Mouse (Mus musculus) midbrain, embryonic 15.5 days (tissue): ENCODE measurements at regions not wholly inside any gene's neighbourhood (a gene's known extent, or its start where the extent isn't known, plus 50 kb on each side); places are given as distances from the start of the nearest gene placed in this dataset.
A peak's percentile ranks its signal among the peaks of the same experiment; 100 is the strongest.
"Not testable (repeated sequence)": the region's sequence is repeated elsewhere in the genome, so short reads cannot be mapped to it uniquely, and the experiment has no call there.

Experiments
- ATAC-seq: fragments of 200-750 bp; cut with Nextera tagmentation; replicated peaks from 2 replicates; pipeline ENCODE4 v1.8.0; 2017; ENCODE audit warnings: moderate TSS enrichment
- H3K27ac ChIP-seq: fragments of 300-500 bp; sonication (generic); 2 replicates; pipeline ENCODE4 v1.5.1; 2015; ENCODE audit warnings: mild to moderate bottlenecking, inconsistent platforms
- H3K27me3 ChIP-seq: fragments of 300-500 bp; sonication (generic); replicated peaks from 2 replicates; pipeline ENCODE4 v1.6.1; 2015; ENCODE audit warnings: inconsistent platforms
- H3K36me3 ChIP-seq: fragments of 300-500 bp; sonication (generic); replicated peaks from 2 replicates; pipeline ENCODE4 v1.6.1; 2015; ENCODE audit warnings: inconsistent platforms
- H3K4me1 ChIP-seq: fragments of 300-500 bp; sonication (generic); 2 replicates; pipeline ENCODE4 v1.6.1; 2015; ENCODE audit warnings: inconsistent platforms
- H3K4me2 ChIP-seq: fragments of 300-500 bp; sonication (generic); 2 replicates; pipeline ENCODE4 v1.6.1; 2015; ENCODE audit warnings: inconsistent platforms, mild to moderate bottlenecking, moderate library complexity
- H3K4me3 ChIP-seq: fragments of 300-500 bp; sonication (generic); 2 replicates; pipeline ENCODE4 v1.5.1; 2015; ENCODE audit warnings: mild to moderate bottlenecking, inconsistent platforms
- H3K9ac ChIP-seq: fragments of 300-500 bp; sonication (generic); 2 replicates; pipeline ENCODE4 v1.6.1; 2015; ENCODE audit warnings: mild to moderate bottlenecking, inconsistent platforms
- H3K9me3 ChIP-seq: fragments of 300-500 bp; sonication (generic); 2 replicates; pipeline ENCODE4 v1.6.1; 2016; ENCODE audit warnings: inconsistent platforms
- WGBS: fragments of 180-500 bp; shearing (Covaris S2); methylation state at CpG from one replicate; pipeline ENCODE4 v1.1.7; 2015; ENCODE audit warnings: mixed read lengths; 5-methylcytosine and 5-hydroxymethylcytosine counted together

DNA sequence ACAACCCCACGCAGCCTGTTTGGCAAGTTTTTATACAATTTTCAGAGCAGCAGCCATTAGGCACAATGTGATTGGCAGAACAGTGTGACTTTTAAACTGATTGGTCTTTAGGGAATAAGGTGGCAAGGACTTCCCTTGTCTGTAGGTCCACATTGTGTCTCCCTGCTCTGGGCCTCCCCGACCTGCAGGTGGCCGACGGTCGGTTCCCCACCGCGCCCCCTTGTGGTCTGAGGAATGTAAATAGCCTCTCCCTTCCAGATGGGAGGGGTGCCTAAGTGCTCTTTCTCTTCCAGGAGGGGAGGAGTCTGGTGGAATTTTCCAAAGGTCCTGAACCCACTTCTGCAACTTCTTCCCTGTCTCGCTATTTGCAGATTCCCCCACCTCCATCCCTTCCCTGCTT is 52.5 kb upstream of the Prr5 start:
- not testable (repeated sequence) for H3K9me3 ChIP-seq, H3K4me2 ChIP-seq, H3K9ac ChIP-seq, H3K4me3 ChIP-seq, H3K36me3 ChIP-seq, H3K27ac ChIP-seq, H3K27me3 ChIP-seq, ATAC-seq
- peaks cover 33% of the 10 kb centered on the region for H3K4me1 ChIP-seq
- WGBS = 13% methylated on average over 8 of the region's 8 CpGs

GRCm38 (mm10) chr15:84613536-84614527 is 55.6 kb upstream of the Prr5 start:
- Histone ChIP-seq H3K4me3 (no peak overlapping the region), H3K9ac (no peak overlapping the region), H3K4me2 (no peak overlapping the region), H3K27ac (no peak overlapping the region), H3K27me3 (no peaks in the 10 kb centered on the region; the same call in 1 of the 2 replicates), H3K9me3 (no peaks in the 10 kb centered on the region), H3K36me3 (no peaks in the 10 kb centered on the region), H3K4me1 (peaks cover 34% of the 10 kb centered on the region)
- ATAC-seq = peak; percentile 71
- WGBS = 48% methylated on average over 17 of the region's 17 CpGs

DNA sequence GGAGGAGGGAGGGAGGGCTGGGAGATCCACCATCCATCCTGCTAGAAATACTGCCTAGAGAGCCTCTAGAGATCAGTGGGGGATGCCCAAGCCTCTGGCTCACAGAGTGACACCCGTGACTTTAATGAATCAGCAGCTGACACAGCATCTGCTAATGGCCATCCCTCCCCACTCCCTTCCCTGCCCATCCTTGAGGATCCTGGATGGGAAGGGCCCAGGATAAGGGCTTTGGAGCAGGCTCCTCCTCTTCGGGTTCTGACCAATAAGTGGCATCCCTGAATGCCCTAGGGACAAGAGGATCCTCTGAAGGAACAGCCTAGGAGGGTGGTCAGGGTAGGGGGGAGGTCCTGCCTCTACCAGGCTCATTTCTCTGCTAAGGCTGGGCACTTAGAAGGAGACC is 55.3 kb upstream of the Rtl6 start:
- 25% methylated on average over 2 of the region's 2 CpGs for WGBS
- Histone ChIP-seq H3K36me3 (no peaks in the 10 kb centered on the region), H3K27me3 (no peaks in the 10 kb centered on the region; the same call in 1 of the 2 replicates), H3K27ac (no peak overlapping the region), H3K4me2 (no peak overlapping the region), H3K9ac (no peak overlapping the region), H3K9me3 (no peaks in the 10 kb centered on the region), H3K4me3 (no peak overlapping the region), H3K4me1 (peaks cover 34% of the 10 kb centered on the region)
- no peak for ATAC-seq

GRCm38 (mm10) chr15:84609825-84610442 is 52.3 kb upstream of the Rtl6 start:
- ATAC-seq = no peak
- WGBS = 58% methylated on average over 15 of the region's 15 CpGs
- no peaks in the 10 kb centered on the region for H3K36me3 ChIP-seq
- no peak overlapping the region for H3K4me2 ChIP-seq
- H3K27ac ChIP-seq = no peak overlapping the region
- no peak overlapping the region for H3K4me3 ChIP-seq
- peaks cover 29% of the 10 kb centered on the region for H3K4me1 ChIP-seq
- no peaks in the 10 kb centered on the region for H3K9me3 ChIP-seq
- no peaks in the 10 kb centered on the region for H3K27me3 ChIP-seq
- H3K9ac ChIP-seq = no peak overlapping the region

DNA sequence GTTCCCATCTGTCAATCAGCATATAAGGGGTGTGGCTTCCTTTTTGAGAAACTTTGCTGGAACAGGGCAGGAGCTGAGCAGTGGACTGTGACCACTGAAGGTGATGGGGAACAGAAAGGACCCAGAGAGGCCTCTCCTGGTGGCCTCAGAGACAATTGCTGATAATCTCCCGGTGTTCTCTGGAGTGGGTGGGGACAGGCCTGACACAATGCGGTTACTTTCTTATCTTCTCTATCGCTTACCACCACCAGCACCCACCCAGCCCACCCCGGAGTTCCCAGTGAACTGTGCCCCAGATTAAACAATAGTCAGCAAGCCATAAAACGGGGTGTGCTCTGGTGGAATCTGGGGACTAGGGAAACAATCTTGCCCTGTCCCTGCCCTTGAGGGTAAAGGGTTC is 51.4 kb upstream of the Rtl6 start:
- H3K27ac ChIP-seq = no peak overlapping the region
- H3K27me3 ChIP-seq = no peaks in the 10 kb centered on the region
- no peak overlapping the region for H3K4me3 ChIP-seq
- H3K4me1 ChIP-seq = peaks cover 27% of the 10 kb centered on the region
- no peaks in the 10 kb centered on the region for H3K36me3 ChIP-seq
- no peaks in the 10 kb centered on the region for H3K9me3 ChIP-seq
- H3K4me2 ChIP-seq = no peak overlapping the region
- ATAC-seq = no peak
- no peak overlapping the region for H3K9ac ChIP-seq
- 84% methylated on average over 5 of the region's 5 CpGs for WGBS
